Mouse (Mus musculus) stomach, postnatal 0 days (tissue): ENCODE data around the gene Cebpa.

ENCODE experiments used
- CTCF ChIP-seq: IDR thresholded peaks from 2 replicates; pipeline ENCODE4 v1.5.1; 2016; ENCODE audit warnings: antibody characterized with exemption, low read depth, mild to moderate bottlenecking, moderate library complexity
- EP300 ChIP-seq: optimal IDR thresholded peaks from 2 replicates; pipeline ENCODE3; 2016; ENCODE audit warnings: antibody characterized with exemption

DNA sequence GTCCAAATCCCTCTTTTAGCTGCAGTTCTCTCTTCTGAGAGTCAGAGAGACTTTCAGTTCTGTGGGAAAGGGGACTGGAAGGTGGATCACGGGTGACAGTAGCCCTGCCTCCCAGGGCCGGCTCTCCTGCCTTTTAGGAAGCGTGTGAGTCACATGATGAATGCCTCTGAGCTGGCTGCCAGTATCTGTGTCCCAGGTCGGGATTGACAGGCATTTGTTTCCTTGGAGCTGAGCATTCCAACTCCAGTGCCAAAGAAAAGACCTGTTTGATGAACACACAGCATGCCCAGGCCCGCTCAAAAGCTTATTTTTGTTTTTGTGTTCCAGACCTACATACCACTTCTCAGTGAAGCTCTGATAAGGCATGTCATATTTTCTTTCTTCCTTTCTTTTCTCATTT is 42.4 kb upstream of the Cebpa start:
- TF ChIP-seq CTCF: no peak
- no peak for TF ChIP-seq EP300
